Mouse (Mus musculus) neural tube, embryonic 14.5 days (tissue): Measurements from ENCODE around the gene Prom2. TPM values are rescaled to one million over a fixed set of nuclear protein-coding genes. Genes with fewer than 3 reads are reported as not detected.

Source experiments
- ATAC-seq: fragments of 200-750 bp; cut with Nextera tagmentation; 2 replicates; pipeline ENCODE4 v1.8.0; 2017; ENCODE audit warnings: low read depth, mild to moderate bottlenecking, moderate TSS enrichment, moderate library complexity
- H3K27ac ChIP-seq: fragments of 300-500 bp; sonication (generic); 2 replicates; pipeline ENCODE4 v1.5.1; 2014; ENCODE audit warnings: low read depth, mild to moderate bottlenecking, control low read depth, low read length, moderate library complexity, mixed read lengths
- H3K27me3 ChIP-seq: fragments of 300-500 bp; sonication (generic); 2 replicates; pipeline ENCODE4 v1.6.1; 2014; ENCODE audit warnings: low read length; ENCODE audit not compliant: control insufficient read depth, insufficient read depth
- H3K36me3 ChIP-seq: fragments of 300-500 bp; sonication (generic); 2 replicates; pipeline ENCODE4 v1.6.1; 2014; ENCODE audit warnings: low read length, mixed read lengths; ENCODE audit not compliant: control insufficient read depth, insufficient read depth
- H3K4me1 ChIP-seq: fragments of 300-500 bp; sonication (generic); 2 replicates; pipeline ENCODE4 v1.6.1; 2014; ENCODE audit warnings: low read length; ENCODE audit not compliant: control insufficient read depth, insufficient read depth
- H3K4me2 ChIP-seq: fragments of 300-500 bp; sonication (generic); 2 replicates; pipeline ENCODE4 v1.6.1; 2014; ENCODE audit warnings: mild to moderate bottlenecking, low read depth, low read length, control low read depth
- H3K4me3 ChIP-seq: fragments of 300-500 bp; sonication (generic); 2 replicates; pipeline ENCODE4 v1.5.1; 2014; ENCODE audit warnings: low read depth, low read length, control low read depth, mixed read lengths
- H3K9ac ChIP-seq: fragments of 300-500 bp; sonication (generic); replicated peaks from 2 replicates; pipeline ENCODE4 v1.6.1; 2014; ENCODE audit warnings: low read depth, mild to moderate bottlenecking, control low read depth, low read length, mixed read lengths
- H3K9me3 ChIP-seq: fragments of 300-500 bp; sonication (generic); 2 replicates; pipeline ENCODE4 v1.6.1; 2016; ENCODE audit warnings: low read length; ENCODE audit not compliant: control insufficient read depth
- WGBS: fragments of 180-500 bp; shearing (Covaris S2); extraction: QIAGEN DNeasy Blood & Tissue Kit; methylation state at CpG from one replicate; pipeline ENCODE4 v1.1.7; 2014; 5-methylcytosine and 5-hydroxymethylcytosine counted together
- polyA plus RNA-seq: library from polyadenylated mRNA; unstranded; fragments of >200 nt; fragmentation: Nextera tagmentation; extraction: Ambion mirVana; gene quantifications from 2 replicates; pipeline ENCODE4 v1.2.1, GENCODE M21; 2014

Prom2 gene
- polyA plus RNA-seq, 1 experiment from 2014 or later: not detected

DNA sequence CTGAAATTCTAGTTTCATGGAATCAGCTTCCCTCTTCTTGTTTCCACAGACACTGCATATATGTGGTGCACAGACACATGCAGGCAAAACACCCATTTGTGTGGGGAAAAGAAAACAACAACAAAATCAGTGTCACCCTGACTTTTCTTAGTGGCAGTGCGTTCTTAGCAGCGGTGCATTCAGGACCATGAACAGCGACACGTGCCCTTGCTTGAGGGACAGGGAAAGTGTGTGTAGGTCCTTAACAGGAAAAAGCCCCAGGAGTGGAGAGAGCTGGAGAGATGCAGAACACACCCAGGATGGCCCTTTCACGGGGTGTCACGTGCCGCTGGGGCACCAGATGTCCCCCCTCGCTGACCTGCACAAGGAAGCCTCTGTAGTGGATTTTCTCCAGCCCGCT is 8.9 kb downstream of the Prom2 start:
- Histone ChIP-seq H3K9ac (no peak overlapping the region), H3K4me3 (no peak overlapping the region), H3K9me3 (no peaks in the 10 kb centered on the region), H3K27me3 (no peaks in the 10 kb centered on the region), H3K4me2 (no peak overlapping the region), H3K27ac (no peak overlapping the region), H3K36me3 (no peaks in the 10 kb centered on the region), H3K4me1 (no peaks in the 10 kb centered on the region)
- WGBS: 12% methylated on average over 9 of the region's 9 CpGs
- ATAC-seq: no peak

DNA sequence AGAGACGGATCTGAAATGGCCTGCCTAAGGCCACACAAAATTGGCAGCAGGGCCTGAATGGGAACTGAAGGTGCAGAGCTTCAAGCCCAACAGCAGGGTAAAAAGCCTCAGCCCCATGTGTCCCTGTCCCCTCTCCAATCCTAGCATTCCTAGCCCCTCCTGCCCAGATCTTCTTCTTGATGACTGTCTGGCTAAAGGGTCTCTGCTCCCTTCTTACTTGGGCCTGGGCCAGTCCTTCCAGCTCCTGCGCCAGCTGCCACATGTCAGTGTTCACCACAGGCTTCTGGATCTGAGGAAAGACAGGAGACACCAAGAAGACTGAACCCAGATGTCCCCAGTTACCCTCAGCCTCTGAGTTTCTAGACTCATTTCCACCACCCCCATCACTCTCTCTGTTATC is 9.7 kb downstream of the Prom2 start:
- Histone ChIP-seq H3K4me1 (no peaks in the 10 kb centered on the region), H3K9ac (no peak overlapping the region), H3K36me3 (no peaks in the 10 kb centered on the region), H3K9me3 (no peaks in the 10 kb centered on the region), H3K27me3 (no peaks in the 10 kb centered on the region), H3K4me2 (no peak overlapping the region), H3K27ac (no peak overlapping the region), H3K4me3 (no peak overlapping the region)
- WGBS: 88% methylated on average over 2 of the region's 2 CpGs
- ATAC-seq: no peak

DNA sequence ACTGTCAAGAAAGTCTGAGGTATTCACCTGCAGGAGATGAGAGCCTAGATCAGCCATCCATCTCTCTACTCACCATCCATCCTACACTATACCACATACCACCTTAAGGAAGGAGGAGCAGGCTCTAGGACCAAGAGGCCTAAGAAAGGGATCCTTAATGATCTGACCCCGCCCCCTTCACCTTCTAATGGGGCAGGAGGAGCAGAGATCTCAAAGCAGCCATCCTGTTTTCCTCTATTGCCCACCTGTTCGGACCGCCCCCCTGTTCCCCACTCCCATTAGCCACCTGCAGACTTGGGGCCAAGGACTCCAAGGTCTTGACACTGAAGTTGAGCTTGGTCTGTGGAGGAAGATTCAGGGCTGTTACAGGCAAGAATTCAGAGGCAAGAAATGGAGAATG is 10.8 kb downstream of the Prom2 start:
- no peaks in the 10 kb centered on the region for H3K4me1 ChIP-seq
- no peaks in the 10 kb centered on the region for H3K27me3 ChIP-seq
- H3K9me3 ChIP-seq: no peaks in the 10 kb centered on the region
- H3K36me3 ChIP-seq: no peaks in the 10 kb centered on the region
- no peak overlapping the region for H3K4me3 ChIP-seq
- no peak overlapping the region for H3K27ac ChIP-seq
- WGBS: 80% methylated on average over 3 of the region's 3 CpGs
- H3K4me2 ChIP-seq: no peak overlapping the region
- no peak overlapping the region for H3K9ac ChIP-seq
- no peak for ATAC-seq

DNA sequence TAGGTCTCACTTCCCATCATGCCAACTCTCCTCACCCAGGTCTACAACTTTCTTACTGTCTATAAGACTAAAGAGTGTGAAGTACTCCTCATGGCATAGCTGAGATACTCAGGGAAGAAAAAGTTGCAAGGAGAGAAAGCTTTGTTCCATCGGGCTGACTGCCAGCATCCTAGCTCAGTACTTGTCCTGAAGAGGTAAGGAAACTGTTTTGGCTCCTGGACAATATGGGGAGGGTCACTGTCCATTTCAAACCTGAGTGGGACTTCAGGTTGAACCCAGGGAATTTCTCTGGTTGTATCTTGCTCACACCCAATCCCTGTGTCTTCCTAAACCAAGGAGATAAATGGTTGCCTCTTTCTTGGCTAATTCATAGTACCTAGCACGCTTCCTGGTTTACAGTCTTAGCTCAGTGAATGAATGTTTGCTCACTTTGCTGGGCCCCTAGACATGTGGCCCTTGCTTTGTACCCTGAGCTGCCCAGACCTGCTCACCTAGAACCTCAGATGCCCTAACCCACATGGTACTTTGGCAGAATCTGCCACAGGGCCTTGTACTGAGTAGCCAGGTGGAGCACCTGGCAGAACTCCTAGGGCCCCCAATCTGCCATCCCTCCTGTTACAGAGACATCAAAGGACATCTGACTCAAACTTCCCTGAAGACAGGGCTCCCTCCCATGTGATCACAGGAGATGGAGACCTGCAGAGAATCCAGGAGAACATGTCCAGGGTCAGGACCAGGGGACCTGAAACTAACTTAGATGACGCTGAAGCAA is 16.1 kb downstream of the Prom2 start:
- Histone ChIP-seq H3K36me3 (no peaks in the 10 kb centered on the region), H3K27me3 (no peaks in the 10 kb centered on the region), H3K4me3 (no peak overlapping the region), H3K4me2 (no peak overlapping the region), H3K9me3 (no peaks in the 10 kb centered on the region), H3K4me1 (peaks cover 10% of the 10 kb centered on the region), H3K27ac (no peak overlapping the region), H3K9ac (no peak overlapping the region)
- ATAC-seq: no peak
- 89% methylated on average over 3 of the region's 3 CpGs for WGBS

DNA sequence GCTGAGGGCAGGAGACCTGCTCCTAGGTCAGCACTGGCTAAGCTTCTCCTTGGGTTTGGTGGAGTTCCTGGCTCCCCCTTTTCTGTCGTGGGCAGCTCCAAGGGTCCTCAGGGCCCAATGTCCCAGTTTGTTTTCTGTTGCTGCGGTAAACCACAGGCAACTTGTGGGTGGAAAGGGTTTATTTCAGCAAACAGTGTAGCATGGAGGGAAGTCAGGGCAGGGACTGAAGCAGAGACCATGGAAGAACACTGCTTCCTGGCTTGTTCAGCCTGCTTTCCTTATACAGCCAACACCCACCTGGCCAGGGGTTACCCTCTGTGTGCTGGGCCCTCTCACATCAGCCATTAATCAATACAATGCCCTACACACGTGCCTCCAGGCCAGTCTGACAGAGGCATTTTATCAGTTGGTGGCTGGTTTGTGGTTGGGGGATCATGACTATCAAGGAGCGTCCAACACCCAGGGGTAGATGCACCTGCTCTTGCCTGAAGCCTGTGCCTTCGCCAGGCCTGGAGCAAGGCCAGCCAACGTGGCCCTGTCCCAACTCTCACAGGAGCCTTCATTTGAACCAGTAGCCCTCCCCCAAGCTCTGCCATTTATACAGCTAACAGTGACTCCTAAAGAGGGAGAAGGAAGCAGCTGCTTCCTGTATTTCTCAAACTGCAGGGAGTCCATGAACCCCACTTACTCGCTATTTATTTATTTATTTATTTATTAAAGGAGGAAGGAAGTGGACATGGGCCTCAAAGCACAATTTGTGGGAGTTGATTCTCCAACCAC is 17.1 kb downstream of the Prom2 start:
- WGBS: 56% methylated on average over 7 of the region's 7 CpGs
- ATAC-seq: no peak
- Histone ChIP-seq H3K36me3 (no peaks in the 10 kb centered on the region), H3K9me3 (no peaks in the 10 kb centered on the region), H3K4me3 (no peak overlapping the region), H3K4me2 (no peak overlapping the region), H3K27ac (no peak overlapping the region), H3K27me3 (no peaks in the 10 kb centered on the region), H3K9ac (no peak overlapping the region), H3K4me1 (peaks cover 10% of the 10 kb centered on the region)

DNA sequence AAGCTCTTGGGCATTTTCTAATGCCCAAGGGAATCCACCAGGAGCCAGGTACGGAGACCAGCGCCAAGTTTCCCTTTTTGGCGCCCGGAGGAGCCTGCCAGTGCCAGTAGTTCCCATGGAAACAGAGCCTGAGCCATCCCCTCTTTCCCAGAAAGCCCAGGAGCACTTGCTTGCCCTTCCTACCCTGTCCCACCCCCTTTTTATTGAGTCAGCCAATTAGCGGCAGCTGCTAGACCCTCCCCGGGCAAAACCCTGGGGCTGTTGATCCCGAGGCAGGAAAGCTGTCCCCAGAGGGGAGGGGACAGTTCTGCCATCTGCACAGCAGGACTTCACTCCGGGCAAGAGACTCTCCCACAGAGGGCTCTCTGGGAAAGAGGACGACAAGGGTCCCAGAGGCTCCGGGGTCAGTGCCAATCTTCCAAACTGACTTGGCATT is 19.2 kb downstream of the Prom2 start, which contains the start of gene Kcnip3:
Gene Kcnip3 (minus strand): TSS at position 89 of the 436 bp plus-strand sequence.
- Histone ChIP-seq H3K27me3 (no peaks in the 10 kb centered on the region), H3K9me3 (no peaks in the 10 kb centered on the region), H3K4me2 (peak within 1 kb of the TSS; percentile 56), H3K4me1 (peaks cover 10% of the 10 kb centered on the region), H3K9ac (peak within 1 kb of the TSS; percentile 18), H3K27ac (peak within 1 kb of the TSS; percentile 57), H3K4me3 (peak within 1 kb of the TSS; percentile 29), H3K36me3 (no peaks in the 10 kb centered on the region)
- 3% methylated on average over 10 of the region's 10 CpGs for WGBS
- ATAC-seq: peak; percentile 88

DNA sequence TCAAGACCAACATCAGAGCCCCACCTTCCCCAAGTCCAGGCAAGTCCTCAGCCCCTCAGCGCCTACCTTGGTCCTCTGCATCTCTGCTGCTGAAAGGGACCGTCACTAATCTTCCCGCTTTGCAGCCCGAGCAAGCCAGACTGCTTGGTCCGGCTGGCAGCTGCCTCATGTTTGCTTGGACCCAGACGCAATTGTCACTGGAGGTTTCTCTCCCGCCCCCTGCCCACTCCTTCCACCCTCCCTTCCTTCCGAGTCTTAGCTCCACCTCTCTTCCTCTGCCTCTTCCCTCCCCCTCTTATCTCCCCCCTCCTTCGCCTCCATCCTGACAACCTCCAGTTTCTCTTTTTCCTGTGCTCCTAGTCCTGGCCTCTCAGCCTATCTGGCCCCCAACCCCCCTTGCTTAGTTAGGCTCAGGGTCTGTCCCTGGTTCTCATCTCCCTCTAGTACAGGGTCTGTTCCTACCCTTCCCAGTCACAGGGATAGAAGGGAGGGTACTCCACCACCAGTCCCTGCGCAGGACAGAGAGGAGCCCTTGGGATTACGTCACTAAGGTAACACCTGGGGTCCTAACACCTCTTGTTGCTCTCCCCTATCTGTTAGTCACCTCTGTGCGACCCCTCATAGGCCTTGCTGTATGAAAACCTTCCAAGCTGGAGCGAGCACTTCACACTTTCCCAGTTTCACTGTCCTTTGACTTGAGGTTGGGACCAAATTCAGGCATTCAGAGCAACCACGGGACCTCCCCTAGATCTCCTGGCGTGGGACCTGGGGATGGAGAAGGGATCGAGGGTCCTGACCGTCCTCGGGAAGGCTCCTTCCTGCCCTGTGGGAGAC is 19.9 kb downstream of the Prom2 start:
- H3K36me3 ChIP-seq: no peaks in the 10 kb centered on the region
- under 1% methylated on average over 18 of the region's 18 CpGs for WGBS
- peak overlapping the region; percentile 18 for H3K9ac ChIP-seq
- ATAC-seq: peak; percentile 67
- no peaks in the 10 kb centered on the region for H3K27me3 ChIP-seq
- H3K27ac ChIP-seq: peak overlapping the region; percentile 35; the same call in 1 of the 2 replicates
- peaks cover 10% of the 10 kb centered on the region for H3K4me1 ChIP-seq
- peak overlapping the region; percentile 29 for H3K4me3 ChIP-seq
- no peaks in the 10 kb centered on the region for H3K9me3 ChIP-seq
- H3K4me2 ChIP-seq: peak overlapping the region; percentile 56

DNA sequence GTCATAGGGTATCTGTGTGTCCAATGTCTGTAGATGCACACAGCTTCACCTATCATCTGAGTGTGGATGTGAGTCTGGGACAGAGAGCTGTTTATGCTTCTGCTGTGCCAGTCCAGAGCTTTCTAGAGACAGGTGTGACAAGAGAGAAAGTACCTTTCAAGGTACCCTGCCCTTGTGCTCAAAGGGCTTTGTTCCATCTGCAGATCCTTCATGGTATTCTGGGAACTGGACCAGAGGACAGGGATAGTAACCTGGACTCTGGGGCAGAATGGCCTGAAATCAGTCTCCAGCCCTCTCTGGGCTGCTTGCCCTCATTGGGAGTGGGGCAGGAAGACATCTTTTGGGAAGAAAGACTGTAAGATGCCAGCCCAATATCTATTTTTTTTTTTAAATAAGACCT is 21.1 kb downstream of the Prom2 start:
- Histone ChIP-seq H3K4me3 (no peak overlapping the region), H3K27ac (no peak overlapping the region), H3K4me2 (peak overlapping the region; percentile 56), H3K9ac (no peak overlapping the region), H3K9me3 (no peaks in the 10 kb centered on the region), H3K36me3 (no peaks in the 10 kb centered on the region), H3K27me3 (no peaks in the 10 kb centered on the region), H3K4me1 (peaks cover 10% of the 10 kb centered on the region)
- no peak for ATAC-seq
